26 mouse cellular contexts compared by ENCODE assay signal in the genomic region with DNA sequence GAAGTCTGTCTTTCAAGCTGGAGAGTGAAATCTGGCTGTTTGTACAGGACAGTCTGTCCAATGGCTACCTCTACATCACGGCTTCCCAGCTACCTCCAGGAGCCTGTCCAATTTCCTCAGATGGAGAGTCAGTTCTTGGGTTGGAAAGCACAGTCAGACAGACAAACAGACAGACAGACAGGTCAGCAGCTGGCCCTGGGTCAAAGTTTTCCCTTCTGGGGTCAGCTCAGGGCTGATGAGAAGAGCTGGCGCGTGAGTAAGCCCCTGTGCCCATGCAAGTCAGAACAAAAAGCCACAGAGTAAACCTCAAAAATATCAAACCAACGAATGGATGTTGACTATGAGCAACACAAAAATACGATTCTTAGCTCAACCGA. TPM values are rescaled to one million over a fixed set of nuclear protein-coding genes. Genes with fewer than 3 reads are reported as not detected.
"Had no signal": no experiment of that assay in that cellular context is flagged by ENCODE, and none has a peak within 500 bp of the region (broad histone marks: within the 10 kb centered on the region; RNA-seq: fewer than 3 reads in every experiment).

No protein-coding gene starts in this region.

- H3K27me3 ChIP-seq: lung, embryonic 15.5 days; megakaryocyte, embryonic 14.5 days; midbrain, embryonic 13.5 days; neural tube, embryonic 13.5 days; stomach, embryonic 15.5 days had no signal

- H3K4me3 ChIP-seq: lung, embryonic 15.5 days; megakaryocyte, embryonic 14.5 days; midbrain, embryonic 10.5 days; midbrain, embryonic 13.5 days; myocyte; neural tube, embryonic 13.5 days; stomach, embryonic 15.5 days had no signal

- H3K4me1 ChIP-seq: lung, embryonic 15.5 days; midbrain, embryonic 10.5 days; midbrain, embryonic 13.5 days; neural tube, embryonic 13.5 days; stomach, embryonic 15.5 days had no signal

- H3K9me3 ChIP-seq: lung, embryonic 15.5 days; megakaryocyte, embryonic 14.5 days; midbrain, embryonic 10.5 days; midbrain, embryonic 13.5 days; neural tube, embryonic 13.5 days; stomach, embryonic 15.5 days had no signal

- H3K27ac ChIP-seq: kidney, postnatal 0 days; liver, embryonic 14.5 days; lung, embryonic 15.5 days; midbrain, embryonic 10.5 days; midbrain, embryonic 13.5 days; neural tube, embryonic 13.5 days; stomach, embryonic 15.5 days had no signal

- H3K9ac ChIP-seq: liver, embryonic 14.5 days; lung, embryonic 15.5 days; midbrain, embryonic 13.5 days; neural tube, embryonic 13.5 days; stomach, embryonic 15.5 days had no signal

- H3K4me2 ChIP-seq: liver, embryonic 11.5 days; lung, embryonic 15.5 days; midbrain, embryonic 13.5 days; neural tube, embryonic 13.5 days; stomach, embryonic 15.5 days had no signal

- DNase-seq: kidney, adult 2 months; kidney, postnatal 25 days; lung, postnatal 10 days; right cerebral cortex, postnatal 25 days; spleen, adult 18-20 months; thymus, postnatal 25 days had no signal

- ATAC-seq: midbrain, embryonic 13.5 days; midbrain, embryonic 16.5 days had no signal

RNA-seq across cellular contexts. Expression of gene Gm15557, which starts 36.9 kb away (rescaled TPM):
- total RNA-seq: layer of hippocampus, adult 8-10 months; layer of hippocampus, postnatal 14 days; left cerebral cortex, adult 8-10 months; left cerebral cortex, postnatal 25 days; monocyte, adult 5-6 weeks; neutrophil, adult 5-6 weeks had no signal
- polyA plus RNA-seq: kidney, adult 2 months; kidney, embryonic 14.5 days; kidney, postnatal 0 days; large intestine, adult 2 months; liver, embryonic 11.5 days; liver, embryonic 14.5 days; lung, embryonic 15.5 days; midbrain, embryonic 13.5 days; midbrain, embryonic 16.5 days; neural tube, embryonic 13.5 days; stomach, embryonic 15.5 days; thymus, postnatal 0 days had no signal

RNA-seq across cellular contexts. Expression of gene Gdf5, which starts 41.5 kb away (rescaled TPM):
- total RNA-seq: monocyte, adult 5-6 weeks; neutrophil, adult 5-6 weeks had no signal
